Mouse (Mus musculus): ENCODE measurements at regions not wholly inside any gene's neighbourhood (a gene's known extent, or its start where the extent isn't known, plus 50 kb on each side); places are given as distances from the start of the nearest gene placed in this dataset.
"Not testable (repeated sequence)": the region's sequence is repeated elsewhere in the genome, so short reads cannot be mapped to it uniquely, and the experiment has no call there.

GRCm38 (mm10) chr17:82266842-82267241 is 528.7 kb upstream of the Slc8a1 start:
- not testable (repeated sequence) for TF ChIP-seq EP300, CTCF (IDR thresholded peaks at IDR 0.05)

Measured in lung, postnatal 0 days (tissue).